Mouse (Mus musculus): ENCODE measurements around the gene Arhgap10.

- TF ChIP-seq TAL1 (IDR thresholded peaks at IDR 0.05; ENCODE audit: low read length) (no peak), GATA1 (IDR thresholded peaks at IDR 0.05; ENCODE audit: low read length) (no peak)
Observed at GRCm38 (mm10) chr8:77522984-77523383, 5.2 kb upstream of the Arhgap10 start.
